Mouse (Mus musculus): ENCODE data around the gene Arid3a.

- TF ChIP-seq POLR2A (IDR thresholded peaks at IDR 0.05; ENCODE audit: control insufficient read depth, low read depth, low read length) (no peak), CTCF (IDR thresholded peaks at IDR 0.05; ENCODE audit: control insufficient read depth, insufficient read depth, insufficient replicate concordance, low read depth, low read length) (no peak)
Observed at GRCm38 (mm10) chr10:79964727-79965126, 37.9 kb downstream of the Arid3a start.
